Mouse (Mus musculus) intestine, postnatal 0 days (tissue): Measurements from ENCODE around the gene Ntf3. TPM values are rescaled to one million over a fixed set of nuclear protein-coding genes. Genes with fewer than 3 reads are reported as not detected.

Experiments used
- ATAC-seq: fragments of 200-750 bp; cut with Nextera tagmentation; 2 replicates; pipeline ENCODE4 v1.8.0; 2017; ENCODE audit warnings: mild to moderate bottlenecking, moderate TSS enrichment, moderate library complexity
- H3K27ac ChIP-seq: fragments of 300-500 bp; sonication (generic); 2 replicates; pipeline ENCODE4 v1.5.1; 2014; ENCODE audit warnings: mild to moderate bottlenecking, low read depth, low read length, moderate library complexity
- H3K27me3 ChIP-seq: fragments of 300-500 bp; sonication (generic); replicated peaks from 2 replicates; pipeline ENCODE4 v1.6.1; 2014; ENCODE audit warnings: low read length, mixed read lengths; ENCODE audit not compliant: control insufficient read depth, insufficient read depth
- H3K36me3 ChIP-seq: fragments of 300-500 bp; sonication (generic); 2 replicates; pipeline ENCODE4 v1.6.1; 2014; ENCODE audit warnings: mild to moderate bottlenecking, moderate library complexity; ENCODE audit not compliant: control insufficient read depth, insufficient read depth
- H3K4me1 ChIP-seq: fragments of 300-500 bp; sonication (generic); replicated peaks from 2 replicates; pipeline ENCODE4 v1.6.1; 2014; ENCODE audit warnings: antibody characterized with exemption, low read length, mixed read lengths; ENCODE audit not compliant: control insufficient read depth, insufficient read depth
- H3K4me2 ChIP-seq: fragments of 300-500 bp; sonication (generic); replicated peaks from 2 replicates; pipeline ENCODE4 v1.6.1; 2014; ENCODE audit warnings: low read depth, mild to moderate bottlenecking, moderate library complexity
- H3K4me3 ChIP-seq: fragments of 300-500 bp; sonication (generic); 2 replicates; pipeline ENCODE4 v1.5.1; 2014; ENCODE audit warnings: low read depth, low read length
- H3K9ac ChIP-seq: fragments of 300-500 bp; sonication (generic); 2 replicates; pipeline ENCODE4 v1.6.1; 2014; ENCODE audit warnings: mild to moderate bottlenecking, low read depth, low read length
- H3K9me3 ChIP-seq: fragments of 300-500 bp; sonication (generic); 2 replicates; pipeline ENCODE4 v1.6.1; 2016; ENCODE audit warnings: mixed run types; ENCODE audit not compliant: control insufficient read depth
- CTCF ChIP-seq: sonication (generic); IDR thresholded peaks from 2 replicates; pipeline ENCODE4 v1.5.1; 2016; ENCODE audit warnings: low read depth, mild to moderate bottlenecking, control low read depth, antibody characterized with exemption, moderate library complexity
- WGBS: fragments of 180-500 bp; shearing (Covaris S2); extraction: QIAGEN DNeasy Blood & Tissue Kit; methylation state at CpG from one replicate; pipeline ENCODE4 v1.1.7; 2014; 5-methylcytosine and 5-hydroxymethylcytosine counted together
- polyA plus RNA-seq: library from polyadenylated mRNA; unstranded; fragments of >200 nt; fragmentation: Nextera tagmentation; extraction: Ambion mirVana; gene quantifications from 2 replicates; pipeline ENCODE4 v1.2.1, GENCODE M21; 2015

Gene Ntf3
- polyA plus RNA-seq, 1 experiment from 2014 or later, result 8.1 TPM

- ATAC-seq, result no peak
- no peaks in the 10 kb centered on the region for H3K4me1 ChIP-seq
Observed at GRCm38 (mm10) chr6:126109184-126109583, 57.5 kb downstream of the Ntf3 start.

GRCm38 (mm10) chr6:126108771-126109170, 57.9 kb downstream of the Ntf3 start:
- TF ChIP-seq CTCF, result no peak
- H3K36me3 ChIP-seq, result no peaks in the 10 kb centered on the region
- H3K4me2 ChIP-seq, result no peak overlapping the region
- no peak overlapping the region for H3K27ac ChIP-seq
- H3K4me1 ChIP-seq, result no peaks in the 10 kb centered on the region
- H3K27me3 ChIP-seq, result no peaks in the 10 kb centered on the region
- H3K9me3 ChIP-seq, result no peaks in the 10 kb centered on the region
- no peak for ATAC-seq
- H3K4me3 ChIP-seq, result no peak overlapping the region
- no peak overlapping the region for H3K9ac ChIP-seq
- WGBS, result 80% methylated on average over 2 of the region's 2 CpGs

More at GRCm38 (mm10) chr6:126109184-126109583, 57.5 kb downstream of the Ntf3 start:
- TF ChIP-seq CTCF, result no peak
- Histone ChIP-seq H3K4me3 (no peak overlapping the region), H3K27ac (no peak overlapping the region), H3K4me2 (no peak overlapping the region), H3K36me3 (no peaks in the 10 kb centered on the region), H3K9ac (no peak overlapping the region), H3K27me3 (no peaks in the 10 kb centered on the region), H3K9me3 (no peaks in the 10 kb centered on the region)
- 63% methylated on average over 5 of the region's 5 CpGs for WGBS

- Histone ChIP-seq H3K36me3 (no peaks in the 10 kb centered on the region), H3K9ac (no peak overlapping the region), H3K9me3 (no peaks in the 10 kb centered on the region), H3K4me2 (no peak overlapping the region), H3K4me3 (no peak overlapping the region), H3K27ac (no peak overlapping the region), H3K4me1 (no peaks in the 10 kb centered on the region), H3K27me3 (no peaks in the 10 kb centered on the region)
- no peak for ATAC-seq
- 73% methylated on average over 2 of the region's 2 CpGs for WGBS
- TF ChIP-seq CTCF, result no peak
Observed at GRCm38 (mm10) chr6:126107398-126107797, 59.3 kb downstream of the Ntf3 start.

- H3K4me1 ChIP-seq, result no peaks in the 10 kb centered on the region
- H3K36me3 ChIP-seq, result no peaks in the 10 kb centered on the region
- no peak for TF ChIP-seq CTCF
- no peaks in the 10 kb centered on the region for H3K27me3 ChIP-seq
- H3K4me2 ChIP-seq, result no peak overlapping the region
- no peak for ATAC-seq
- no peak overlapping the region for H3K9ac ChIP-seq
- H3K27ac ChIP-seq, result no peak overlapping the region
- 85% methylated on average over 2 of the region's 2 CpGs for WGBS
- H3K4me3 ChIP-seq, result no peak overlapping the region
- H3K9me3 ChIP-seq, result no peaks in the 10 kb centered on the region
Observed at GRCm38 (mm10) chr6:126106798-126107173, 59.9 kb downstream of the Ntf3 start.

GRCm38 (mm10) chr6:126106051-126106797, 60.5 kb downstream of the Ntf3 start:
- Histone ChIP-seq H3K9ac (no peak overlapping the region), H3K36me3 (no peaks in the 10 kb centered on the region), H3K4me3 (no peak overlapping the region), H3K4me1 (no peaks in the 10 kb centered on the region), H3K9me3 (no peaks in the 10 kb centered on the region), H3K27ac (no peak overlapping the region), H3K4me2 (no peak overlapping the region), H3K27me3 (no peaks in the 10 kb centered on the region)
- 78% methylated on average over 7 of the region's 7 CpGs for WGBS
- ATAC-seq, result no peak
- no peak for TF ChIP-seq CTCF

- no peak for TF ChIP-seq CTCF
- H3K4me3 ChIP-seq, result no peak overlapping the region
- H3K9ac ChIP-seq, result no peak overlapping the region
- no peaks in the 10 kb centered on the region for H3K9me3 ChIP-seq
- H3K36me3 ChIP-seq, result no peaks in the 10 kb centered on the region
- H3K4me1 ChIP-seq, result no peaks in the 10 kb centered on the region
- no peak overlapping the region for H3K4me2 ChIP-seq
- no peak overlapping the region for H3K27ac ChIP-seq
- no peak for ATAC-seq
- WGBS, result 72% methylated on average over 12 of the region's 12 CpGs
- H3K27me3 ChIP-seq, result no peaks in the 10 kb centered on the region
Observed at GRCm38 (mm10) chr6:126105083-126105740, 61.5 kb downstream of the Ntf3 start.
